Mouse (Mus musculus): ENCODE measurements around the gene Glce. TPM values are rescaled to one million over a fixed set of nuclear protein-coding genes. Genes with fewer than 3 reads are reported as not detected.

Gene Glce
- 10 to 100 TPM; 23.9 to 27.5 TPM for total RNA-seq (2021)
- long read RNA-seq, experiment 1, full-length matches to known transcripts, result 9 of 12 reads
- long read RNA-seq, experiment 1, partial matches to known transcripts, result 0 of 12 reads
- long read RNA-seq, experiment 1, other reads (novel, unspliced or antisense), result 3 of 12 reads
- long read RNA-seq, experiment 2, full-length matches to known transcripts, result 10 of 14 reads
- long read RNA-seq, experiment 2, partial matches to known transcripts, result 0 of 14 reads
- long read RNA-seq, experiment 2, other reads (novel, unspliced or antisense), result 4 of 14 reads

GRCm38 (mm10) chr9:62122508-62123215 is at the start of gene Glce:
TSS of gene Glce (minus strand) at chr9:62122655.
- H3K27ac ChIP-seq, result peak within 1 kb of the TSS; percentile 93

GRCm38 (mm10) chr9:62172239-62172638 is 49.8 kb upstream of the Glce start:
- H3K4me3 ChIP-seq, result no peak overlapping the region
- TF ChIP-seq CTCF (conservative IDR thresholded peaks at IDR 0.05), result no peak
- H3K27ac ChIP-seq, result no peak overlapping the region
- DNase-seq (ENCODE audit: low spot score in 2 of 2), result no peak

More at GRCm38 (mm10) chr9:62122508-62123215, at the start of gene Glce:
- peak; percentile 99 for DNase-seq (ENCODE audit: low spot score in 2 of 2)
- TF ChIP-seq CTCF (conservative IDR thresholded peaks at IDR 0.05), result no peak
- peak within 1 kb of the TSS; percentile 86 for H3K4me3 ChIP-seq

GRCm38 (mm10) chr9:62170921-62171320 is 48.5 kb upstream of the Glce start:
- no peak for TF ChIP-seq CTCF (conservative IDR thresholded peaks at IDR 0.05)
- no peak overlapping the region for H3K27ac ChIP-seq
- H3K4me3 ChIP-seq, result no peak overlapping the region
- DNase-seq (ENCODE audit: low spot score in 2 of 2), result no peak

GRCm38 (mm10) chr9:62166621-62167020 is 44.2 kb upstream of the Glce start:
- Histone ChIP-seq H3K27ac (no peak overlapping the region), H3K4me3 (no peak overlapping the region)
- no peak for TF ChIP-seq CTCF (conservative IDR thresholded peaks at IDR 0.05)

GRCm38 (mm10) chr9:62166186-62166585 is 43.7 kb upstream of the Glce start:
- Histone ChIP-seq H3K4me3 (no peak overlapping the region), H3K27ac (no peak overlapping the region)
- TF ChIP-seq CTCF (conservative IDR thresholded peaks at IDR 0.05), result no peak
- DNase-seq (ENCODE audit: low spot score in 2 of 2), result no peak

More at GRCm38 (mm10) chr9:62166621-62167020, 44.2 kb upstream of the Glce start:
- DNase-seq (ENCODE audit: low spot score in 2 of 2), result no peak

- H3K4me3 ChIP-seq, result no peak overlapping the region
- H3K27ac ChIP-seq, result no peak overlapping the region
- DNase-seq (ENCODE audit: low spot score in 2 of 2), result no peak
- TF ChIP-seq CTCF (conservative IDR thresholded peaks at IDR 0.05), result no peak
These were observed 40.4 kb upstream of the Glce start for GRCm38 (mm10) chr9:62162889-62163291.

GRCm38 (mm10) chr9:62160788-62161187 is 38.3 kb upstream of the Glce start:
- TF ChIP-seq CTCF (conservative IDR thresholded peaks at IDR 0.05), result no peak
- no peak overlapping the region for H3K4me3 ChIP-seq
- H3K27ac ChIP-seq, result no peak overlapping the region
- no peak for DNase-seq (ENCODE audit: low spot score in 2 of 2)

GRCm38 (mm10) chr9:62158746-62159145 is 36.3 kb upstream of the Glce start:
- H3K27ac ChIP-seq, result no peak overlapping the region
- H3K4me3 ChIP-seq, result no peak overlapping the region
- TF ChIP-seq CTCF (conservative IDR thresholded peaks at IDR 0.05), result no peak
- DNase-seq (ENCODE audit: low spot score in 2 of 2), result no peak

GRCm38 (mm10) chr9:62155821-62156220 is 33.4 kb upstream of the Glce start:
- no peak for DNase-seq (ENCODE audit: low spot score in 2 of 2)

GRCm38 (mm10) chr9:62155400-62155799 is 32.9 kb upstream of the Glce start:
- Histone ChIP-seq H3K27ac (peak overlapping the region; percentile 58), H3K4me3 (no peak overlapping the region)
- DNase-seq (ENCODE audit: low spot score in 2 of 2), result peak in 1 of 2 experiments; percentile 18
- no peak for TF ChIP-seq CTCF (conservative IDR thresholded peaks at IDR 0.05)

More at GRCm38 (mm10) chr9:62155821-62156220, 33.4 kb upstream of the Glce start:
- TF ChIP-seq CTCF (conservative IDR thresholded peaks at IDR 0.05), result no peak
- H3K4me3 ChIP-seq, result no peak overlapping the region
- peak overlapping the region; percentile 58 for H3K27ac ChIP-seq

GRCm38 (mm10) chr9:62154956-62155355 is 32.5 kb upstream of the Glce start:
- no peak for TF ChIP-seq CTCF (conservative IDR thresholded peaks at IDR 0.05)
- Histone ChIP-seq H3K4me3 (no peak overlapping the region), H3K27ac (no peak overlapping the region)
- no peak for DNase-seq (ENCODE audit: low spot score in 2 of 2)

GRCm38 (mm10) chr9:62154551-62154950 is 32.1 kb upstream of the Glce start:
- no peak overlapping the region for H3K27ac ChIP-seq
- DNase-seq (ENCODE audit: low spot score in 2 of 2), result no peak
- H3K4me3 ChIP-seq, result no peak overlapping the region
- TF ChIP-seq CTCF (conservative IDR thresholded peaks at IDR 0.05), result no peak

GRCm38 (mm10) chr9:62153263-62153662 is 30.8 kb upstream of the Glce start:
- no peak overlapping the region for H3K27ac ChIP-seq
- no peak overlapping the region for H3K4me3 ChIP-seq
- DNase-seq (ENCODE audit: low spot score in 2 of 2), result no peak

GRCm38 (mm10) chr9:62152506-62152905 is 30.1 kb upstream of the Glce start:
- DNase-seq (ENCODE audit: low spot score in 2 of 2), result no peak
- no peak overlapping the region for H3K27ac ChIP-seq
- no peak overlapping the region for H3K4me3 ChIP-seq
- no peak for TF ChIP-seq CTCF (conservative IDR thresholded peaks at IDR 0.05)

More at GRCm38 (mm10) chr9:62153263-62153662, 30.8 kb upstream of the Glce start:
- no peak for TF ChIP-seq CTCF (conservative IDR thresholded peaks at IDR 0.05)

Data from layer of hippocampus, adult 2 months (tissue).